Mouse (Mus musculus): ENCODE data around the gene Klrb1a. TPM values are rescaled to one million over a fixed set of nuclear protein-coding genes. Genes with fewer than 3 reads are reported as not detected.

Gene Klrb1a
- total and polyA plus RNA-seq, 3 experiments = not detected

GRCm38 (mm10) chr6:128622733-128623132 is 600 bp downstream of the Klrb1a start:
- dilution Hi-C loops (cut with MboI; ENCODE audit: extremely low pct_ligation_motif_present, extremely low pct_unique_long_range_greater_than_20kb, low sequenced_read_pairs) = no loop called here
- Histone ChIP-seq H3K36me3 (replicated peaks in 1 of 2; ENCODE audit: control insufficient read depth in 1 of 2, insufficient read depth in 1 of 2, low read length in 1 of 2) (no peaks in the 10 kb centered on the region), H3K27ac (ENCODE audit: insufficient read depth, low read depth) (no peak overlapping the region), H3K4me3 (replicated peaks in 1 of 3; ENCODE audit: low read depth in 2 of 3, low read length in 2 of 3, poor library complexity in 1 of 3) (no peak overlapping the region), H3K27me3 (replicated peaks) (no peaks in the 10 kb centered on the region), H3K4me1 (ENCODE audit: control insufficient read depth in 1 of 2, insufficient read depth in 2 of 2) (no peaks in the 10 kb centered on the region), H3K9ac (ENCODE audit: insufficient read depth, low read depth) (no peak overlapping the region), H3K9me3 (replicated peaks; ENCODE audit: low read length) (no peaks in the 10 kb centered on the region), H3K4me2 (ENCODE audit: insufficient read depth, low read depth, poor library complexity, severe bottlenecking) (no peak overlapping the region), H3K79me2 (replicated peaks; ENCODE audit: control insufficient read depth, extremely low read depth, insufficient read depth, poor library complexity, severe bottlenecking) (no peaks in the 10 kb centered on the region)
- no peak for DNase-seq (ENCODE audit: extremely low read depth)
- in situ Hi-C loops (cut with MboI; ENCODE audit: low pct_ligation_motif_present, low pct_unique_long_range_greater_than_20kb, low sequenced_read_pairs) = no loop called here
- TF ChIP-seq NELFE (IDR thresholded peaks at IDR 0.05; ENCODE audit: low read depth, low read length) (no peak), JUN (IDR thresholded peaks at IDR 0.05; ENCODE audit: insufficient read depth, low read depth, low read length) (no peak), CHD1 (IDR thresholded peaks at IDR 0.05; ENCODE audit: low read depth, low read length) (no peak), SIN3A (IDR thresholded peaks at IDR 0.05; ENCODE audit: low read length) (no peak), ZC3H11A (IDR thresholded peaks at IDR 0.05; ENCODE audit: low read depth, low read length) (no peak), MXI1 (IDR thresholded peaks at IDR 0.05; ENCODE audit: low read depth, low read length) (no peak), HCFC1 (IDR thresholded peaks at IDR 0.05; ENCODE audit: low read depth, low read length) (no peak), MAZ (IDR thresholded peaks at IDR 0.05; ENCODE audit: low read depth, low read length) (no peak), E2F4 (IDR thresholded peaks at IDR 0.05; ENCODE audit: insufficient replicate concordance, low read depth, low read length) (no peak), JUND (conservative IDR thresholded peaks at IDR 0.05; ENCODE audit: low read depth, low read length) (no peak), IRF4 (IDR thresholded peaks at IDR 0.05; ENCODE audit: low read depth, low read length) (no peak), ZNF384 (IDR thresholded peaks at IDR 0.05; ENCODE audit: low read depth, low read length) (no peak), SMC3 (IDR thresholded peaks at IDR 0.05; ENCODE audit: low read depth, low read length) (no peak), ELF1 (IDR thresholded peaks at IDR 0.05; ENCODE audit: low read depth, low read length) (no peak), RAD21 (IDR thresholded peaks at IDR 0.05; ENCODE audit: low read depth, low read length) (no peak), POLR2AphosphoS2 (IDR thresholded peaks at IDR 0.05; ENCODE audit: low read depth, low read length) (no peak), USF1 (IDR thresholded peaks at IDR 0.05; ENCODE audit: low read depth, low read length) (no peak), RCOR1 (conservative IDR thresholded peaks at IDR 0.05; ENCODE audit: low read depth, low read length) (no peak), TBP (conservative IDR thresholded peaks at IDR 0.05; ENCODE audit: low read depth, low read length) (no peak)

- no peak overlapping the region for H3K4me3 ChIP-seq (replicated peaks in 1 of 3; ENCODE audit: low read depth in 2 of 3, low read length in 2 of 3, poor library complexity in 1 of 3)
- H3K27ac ChIP-seq (ENCODE audit: insufficient read depth, low read depth) = no peak overlapping the region
- no peaks in the 10 kb centered on the region; a peak in 1 of 4 replicates for H3K4me1 ChIP-seq (ENCODE audit: control insufficient read depth in 1 of 2, insufficient read depth in 2 of 2)
- in situ Hi-C loops (cut with MboI; ENCODE audit: low pct_ligation_motif_present, low pct_unique_long_range_greater_than_20kb, low sequenced_read_pairs) (loop anchor here (10.0 kb wide), 1 partner anchor 138 kb away; no protein-coding TSS in a partner anchor), dilution Hi-C loops (cut with MboI; ENCODE audit: extremely low pct_ligation_motif_present, extremely low pct_unique_long_range_greater_than_20kb, low sequenced_read_pairs) (no loop called here)
- no peak overlapping the region for H3K4me2 ChIP-seq (ENCODE audit: insufficient read depth, low read depth, poor library complexity, severe bottlenecking)
- H3K79me2 ChIP-seq (replicated peaks; ENCODE audit: control insufficient read depth, extremely low read depth, insufficient read depth, poor library complexity, severe bottlenecking) = no peaks in the 10 kb centered on the region
- no peaks in the 10 kb centered on the region for H3K36me3 ChIP-seq (replicated peaks in 1 of 2; ENCODE audit: control insufficient read depth in 1 of 2, insufficient read depth in 1 of 2, low read length in 1 of 2)
- H3K9me3 ChIP-seq (replicated peaks; ENCODE audit: low read length) = peaks cover 2% of the 10 kb centered on the region
- TF ChIP-seq EP300 (IDR thresholded peaks at IDR 0.05; ENCODE audit: low read length) = no peak
- TF ChIP-seq POLR2A (IDR thresholded peaks at IDR 0.05; ENCODE audit: low read depth, low read length) = no peak
- no peak for TF ChIP-seq MAZ (IDR thresholded peaks at IDR 0.05; ENCODE audit: low read depth, low read length)
- no peak for DNase-seq (ENCODE audit: extremely low read depth)
- H3K27me3 ChIP-seq (replicated peaks) = no peaks in the 10 kb centered on the region
- H3K9ac ChIP-seq (ENCODE audit: insufficient read depth, low read depth) = no peak overlapping the region
Measured at GRCm38 (mm10) chr6:128606350-128606749, 17.0 kb downstream of the Klrb1a start.

All from CH12.LX (cell line).